Mouse (Mus musculus): ENCODE measurements around the gene Olfr70. TPM values are rescaled to one million over a fixed set of nuclear protein-coding genes. Genes with fewer than 3 reads are reported as not detected.

Olfr70 gene
- polyA plus RNA-seq, 1 experiment from 2014 or later, result 0.08 TPM

- H3K36me3 ChIP-seq, result peaks cover 24% of the 10 kb centered on the region
- H3K27me3 ChIP-seq, result no peaks in the 10 kb centered on the region; the same call in 1 of the 2 replicates
- H3K4me1 ChIP-seq (replicated peaks), result peaks cover 20% of the 10 kb centered on the region; the same call in 1 of the 2 replicates
- no peak for ATAC-seq (ENCODE audit: insufficient number of reproducible peaks, insufficient read depth, low FRiP score, low TSS enrichment, low read depth)
- H3K4me2 ChIP-seq, result peak within 1 kb of the TSS; percentile 51
- peak within 1 kb of the TSS; percentile 19 for H3K4me3 ChIP-seq (replicated peaks)
- H3K9me3 ChIP-seq, result peaks cover 13% of the 10 kb centered on the region
- H3K9ac ChIP-seq (replicated peaks), result no peak within 1 kb of the TSS
- WGBS, result 23% methylated on average over 24 of the region's 24 CpGs
- H3K27ac ChIP-seq, result no peak within 1 kb of the TSS
Observed at GRCm38 (mm10) chr4:43653161-43654015, 47.2 kb downstream of the Olfr70 start, which contains the start of gene Spag8. Gene Spag8, minus strand, starts transcription at chr4:43653594.

GRCm38 (mm10) chr4:43652726-43653125 is 47.9 kb downstream of the Olfr70 start:
- Histone ChIP-seq H3K4me1 (replicated peaks) (peaks cover 20% of the 10 kb centered on the region; the same call in 1 of the 2 replicates), H3K27me3 (no peaks in the 10 kb centered on the region), H3K36me3 (peaks cover 27% of the 10 kb centered on the region), H3K4me2 (peak overlapping the region; percentile 51; the same call in 1 of the 2 replicates), H3K4me3 (replicated peaks) (no peak overlapping the region), H3K27ac (no peak overlapping the region), H3K9me3 (peaks cover 13% of the 10 kb centered on the region), H3K9ac (replicated peaks) (no peak overlapping the region)
- WGBS, result 81% methylated on average over 4 of the region's 4 CpGs
- no peak for ATAC-seq (ENCODE audit: insufficient number of reproducible peaks, insufficient read depth, low FRiP score, low TSS enrichment, low read depth)

GRCm38 (mm10) chr4:43649783-43650182 is 50.8 kb downstream of the Olfr70 start:
- H3K9ac ChIP-seq (replicated peaks), result no peak overlapping the region
- no peak overlapping the region for H3K4me2 ChIP-seq
- no peak for ATAC-seq (ENCODE audit: insufficient number of reproducible peaks, insufficient read depth, low FRiP score, low TSS enrichment, low read depth)
- WGBS, result 92% methylated on average over 3 of the region's 3 CpGs
- peaks cover 6% of the 10 kb centered on the region; the same call in 1 of the 2 replicates for H3K4me1 ChIP-seq (replicated peaks)
- H3K27me3 ChIP-seq, result no peaks in the 10 kb centered on the region
- H3K27ac ChIP-seq, result no peak overlapping the region
- peaks cover 13% of the 10 kb centered on the region for H3K9me3 ChIP-seq
- peaks cover 44% of the 10 kb centered on the region for H3K36me3 ChIP-seq
- no peak overlapping the region for H3K4me3 ChIP-seq (replicated peaks)

Other genes with a start within 250 kb of the Olfr70 start
- gene Cd72, start 246.2 kb downstream of the Olfr70 start, polyA plus RNA-seq (2016; fragmentation: Nextera tagmentation; extraction: Ambion mirVana), result 2.7 and 3.5 TPM in 2 replicates
- not detected in 2 replicates for gene Sit1, start 217.1 kb downstream of the Olfr70 start, polyA plus RNA-seq (2016; fragmentation: Nextera tagmentation; extraction: Ambion mirVana)
- gene Ccdc107, start 207.9 kb downstream of the Olfr70 start, polyA plus RNA-seq (2016; fragmentation: Nextera tagmentation; extraction: Ambion mirVana), result 62.0 and 63.8 TPM in 2 replicates
- gene Arhgef39, start 201.1 kb downstream of the Olfr70 start, polyA plus RNA-seq (2016; fragmentation: Nextera tagmentation; extraction: Ambion mirVana), result 44.8 and 46.4 TPM in 2 replicates
- gene Car9, start 193.8 kb downstream of the Olfr70 start, polyA plus RNA-seq (2016; fragmentation: Nextera tagmentation; extraction: Ambion mirVana), result 1.1 and 1.3 TPM in 2 replicates
- gene Tpm2, start 177.0 kb downstream of the Olfr70 start, polyA plus RNA-seq (2016; fragmentation: Nextera tagmentation; extraction: Ambion mirVana), result 215 and 216 TPM in 2 replicates
- 42.0 and 44.5 TPM in 2 replicates for gene Creb3, start 138.5 kb downstream of the Olfr70 start, polyA plus RNA-seq (2016; fragmentation: Nextera tagmentation; extraction: Ambion mirVana)
- gene Tln1, start 138.1 kb downstream of the Olfr70 start, polyA plus RNA-seq (2016; fragmentation: Nextera tagmentation; extraction: Ambion mirVana), result 62.2 and 67.4 TPM in 2 replicates
- 36.6 and 42.5 TPM in 2 replicates for gene Rgp1, start 122.1 kb downstream of the Olfr70 start, polyA plus RNA-seq (2016; fragmentation: Nextera tagmentation; extraction: Ambion mirVana)
- 32.0 and 34.7 TPM in 2 replicates for gene Gba2, start 121.9 kb downstream of the Olfr70 start, polyA plus RNA-seq (2016; fragmentation: Nextera tagmentation; extraction: Ambion mirVana)
- 2.1 TPM in 1 of 2 replicates, not detected in the other for gene Msmp, start 116.3 kb downstream of the Olfr70 start, polyA plus RNA-seq (2016; fragmentation: Nextera tagmentation; extraction: Ambion mirVana)
- gene Npr2, start 68.9 kb downstream of the Olfr70 start, polyA plus RNA-seq (2016; fragmentation: Nextera tagmentation; extraction: Ambion mirVana), result 14.4 and 17.9 TPM in 2 replicates
- gene Spag8, start 47.2 kb downstream of the Olfr70 start, polyA plus RNA-seq (2016; fragmentation: Nextera tagmentation; extraction: Ambion mirVana), result 0.95 and 0.99 TPM in 2 replicates
- 78.7 and 87.6 TPM in 2 replicates for gene Hint2, start 44.3 kb downstream of the Olfr70 start, polyA plus RNA-seq (2016; fragmentation: Nextera tagmentation; extraction: Ambion mirVana)
- gene Tmem8b, start 31.8 kb downstream of the Olfr70 start, polyA plus RNA-seq (2016; fragmentation: Nextera tagmentation; extraction: Ambion mirVana), result 5.6 and 6.6 TPM in 2 replicates
- 2.8 and 3.6 TPM in 2 replicates for gene Fam221b, start 31.7 kb downstream of the Olfr70 start, polyA plus RNA-seq (2016; fragmentation: Nextera tagmentation; extraction: Ambion mirVana)
- not detected in 2 replicates for gene Olfr71, start 9.4 kb upstream of the Olfr70 start, polyA plus RNA-seq (2016; fragmentation: Nextera tagmentation; extraction: Ambion mirVana)
- gene Hrct1, start 26.4 kb upstream of the Olfr70 start, polyA plus RNA-seq (2016; fragmentation: Nextera tagmentation; extraction: Ambion mirVana), result 0.38 and 0.72 TPM in 2 replicates
- 0.20 and 0.28 TPM in 2 replicates for gene Spaar, start 29.2 kb upstream of the Olfr70 start, polyA plus RNA-seq (2016; fragmentation: Nextera tagmentation; extraction: Ambion mirVana)
- not detected in 2 replicates for gene Olfr159, start 70.2 kb upstream of the Olfr70 start, polyA plus RNA-seq (2016; fragmentation: Nextera tagmentation; extraction: Ambion mirVana)
- 0.19 TPM in 1 of 2 replicates, not detected in the other for gene Olfr156, start 123.1 kb upstream of the Olfr70 start, polyA plus RNA-seq (2016; fragmentation: Nextera tagmentation; extraction: Ambion mirVana)
- 0.12 TPM in 1 of 2 replicates, not detected in the other for gene Olfr157, start 139.4 kb upstream of the Olfr70 start, polyA plus RNA-seq (2016; fragmentation: Nextera tagmentation; extraction: Ambion mirVana)
- gene Olfr155, start 150.8 kb upstream of the Olfr70 start, polyA plus RNA-seq (2016; fragmentation: Nextera tagmentation; extraction: Ambion mirVana), result not detected in 2 replicates
- 26.9 and 33.1 TPM in 2 replicates for gene Reck, start 174.7 kb upstream of the Olfr70 start, polyA plus RNA-seq (2016; fragmentation: Nextera tagmentation; extraction: Ambion mirVana)